Mouse (Mus musculus) cerebellum, adult 2 months (tissue): ENCODE measurements around the gene Irf2. TPM values are rescaled to one million over a fixed set of nuclear protein-coding genes. Genes with fewer than 3 reads are reported as not detected.
A peak's percentile ranks its signal among the peaks of the same experiment; 100 is the strongest.

Source experiments
- DNase-seq, 2 experiments: peaks; one replicate each; pipeline ENCODE4 v3.0.0; 2021
- H3K27ac ChIP-seq: fragments of 200-500 bp; 2 replicates; pipeline ENCODE4 v1.5.1; 2012; ENCODE audit warnings: low read length, control low read depth, inconsistent platforms; ENCODE audit not compliant: insufficient read depth
- H3K27me3 ChIP-seq: fragments of 200-500 bp; 2 replicates; pipeline ENCODE4 v1.6.1; 2012; ENCODE audit warnings: inconsistent platforms, mild to moderate bottlenecking, low read length, moderate library complexity; ENCODE audit not compliant: control insufficient read depth, insufficient read depth
- H3K4me1 ChIP-seq: fragments of 200-500 bp; 2 replicates; pipeline ENCODE4 v1.6.1; 2011; ENCODE audit warnings: low read length; ENCODE audit not compliant: control insufficient read depth, insufficient read depth
- H3K4me3 ChIP-seq: fragments of 200-500 bp; replicated peaks from 2 replicates; pipeline ENCODE3; 2011; ENCODE audit warnings: mild to moderate bottlenecking, low read depth, low read length, control low read depth; ENCODE audit not compliant: insufficient read depth
- CTCF ChIP-seq: fragments of 200-500 bp; IDR thresholded peaks from 2 replicates; pipeline ENCODE4 v1.5.1; 2011; ENCODE audit warnings: low read depth, mild to moderate bottlenecking, control low read depth, low read length, moderate library complexity, borderline replicate concordance; ENCODE audit not compliant: insufficient read depth
- POLR2A ChIP-seq: fragments of 200-500 bp; IDR thresholded peaks from 2 replicates; pipeline ENCODE4 v1.6.1; 2011; ENCODE audit warnings: low read length, control low read depth, borderline replicate concordance; ENCODE audit not compliant: insufficient read depth
- WGBS: fragments of 180-500 bp; shearing (Covaris S2); methylation state at CpG from one replicate; pipeline ENCODE4 v1.1.7; 2018; 5-methylcytosine and 5-hydroxymethylcytosine counted together
- polyA plus RNA-seq: library from polyadenylated mRNA; depleted of rRNA; stranded (reverse); fragments of >200 nt; gene quantifications from 2 replicates; pipeline ENCODE4 v1.2.3, GENCODE M21; 2012

Irf2 gene
- polyA plus RNA-seq, 1 experiment = 19.0 TPM

GRCm38 (mm10) chr8:46733603-46734002, 5.9 kb upstream of the Irf2 start:
- H3K27ac ChIP-seq = no peak overlapping the region
- H3K4me3 ChIP-seq = no peak overlapping the region
- 67% methylated on average over 8 of the region's 8 CpGs for WGBS
- no peaks in the 10 kb centered on the region for H3K4me1 ChIP-seq
- TF ChIP-seq CTCF (no peak), POLR2A (no peak)
- H3K27me3 ChIP-seq = no peaks in the 10 kb centered on the region
- no peak for DNase-seq

GRCm38 (mm10) chr8:46735505-46735904, 4.0 kb upstream of the Irf2 start:
- 67% methylated on average over 11 of the region's 11 CpGs for WGBS
- no peak overlapping the region for H3K4me3 ChIP-seq
- TF ChIP-seq CTCF (no peak), POLR2A (no peak)
- no peak for DNase-seq
- no peaks in the 10 kb centered on the region for H3K4me1 ChIP-seq
- H3K27ac ChIP-seq = no peak overlapping the region
- no peaks in the 10 kb centered on the region for H3K27me3 ChIP-seq

- no peak overlapping the region for H3K4me3 ChIP-seq
These were observed 3.3 kb upstream of the Irf2 start for GRCm38 (mm10) chr8:46736260-46736659.

GRCm38 (mm10) chr8:46737421-46737820, 2.1 kb upstream of the Irf2 start:
- TF ChIP-seq POLR2A (no peak), CTCF (no peak)
- H3K4me1 ChIP-seq = no peaks in the 10 kb centered on the region; the same call in 1 of the 2 replicates
- WGBS = 92% methylated on average over 10 of the region's 10 CpGs
- H3K27me3 ChIP-seq = no peaks in the 10 kb centered on the region
- H3K27ac ChIP-seq = no peak overlapping the region
- no peak overlapping the region for H3K4me3 ChIP-seq
- DNase-seq = no peak

More at GRCm38 (mm10) chr8:46736260-46736659, 3.3 kb upstream of the Irf2 start:
- no peaks in the 10 kb centered on the region for H3K27me3 ChIP-seq
- WGBS = 82% methylated on average over 3 of the region's 3 CpGs
- TF ChIP-seq POLR2A (no peak), CTCF (no peak)
- no peaks in the 10 kb centered on the region for H3K4me1 ChIP-seq
- no peak overlapping the region for H3K27ac ChIP-seq
- DNase-seq = no peak

GRCm38 (mm10) chr8:46737907-46738306, 1.6 kb upstream of the Irf2 start:
- TF ChIP-seq POLR2A = no peak
- TF ChIP-seq CTCF = no peak
- Histone ChIP-seq H3K4me1 (no peaks in the 10 kb centered on the region; the same call in 1 of the 2 replicates), H3K27ac (no peak overlapping the region), H3K4me3 (no peak overlapping the region), H3K27me3 (no peaks in the 10 kb centered on the region)
- DNase-seq = peak in 1 of 2 experiments; percentile 21
- WGBS = 61% methylated on average over 3 of the region's 3 CpGs

GRCm38 (mm10) chr8:46738601-46739000, 931 bp upstream of the Irf2 start:
- H3K27ac ChIP-seq = no peak overlapping the region
- TF ChIP-seq CTCF = no peak
- no peak for TF ChIP-seq POLR2A
- no peaks in the 10 kb centered on the region for H3K27me3 ChIP-seq
- H3K4me1 ChIP-seq = no peaks in the 10 kb centered on the region; the same call in 1 of the 2 replicates
- no peak for DNase-seq
- 58% methylated on average over 5 of the region's 5 CpGs for WGBS
- H3K4me3 ChIP-seq = no peak overlapping the region

- TF ChIP-seq POLR2A (no peak), CTCF (no peak)
- H3K4me1 ChIP-seq = no peaks in the 10 kb centered on the region; the same call in 1 of the 2 replicates
- no peaks in the 10 kb centered on the region for H3K27me3 ChIP-seq
- peak overlapping the region; percentile 92 for H3K27ac ChIP-seq
- under 1% methylated on average over 22 of the region's 22 CpGs for WGBS
- peak overlapping the region; percentile 99 for H3K4me3 ChIP-seq
- DNase-seq = no peak
These were observed 502 bp downstream of the Irf2 start for GRCm38 (mm10) chr8:46739956-46740512.

- Histone ChIP-seq H3K27me3 (no peaks in the 10 kb centered on the region), H3K4me3 (peak overlapping the region; percentile 99), H3K4me1 (no peaks in the 10 kb centered on the region; the same call in 1 of the 2 replicates), H3K27ac (peak overlapping the region; percentile 92)
- TF ChIP-seq POLR2A = no peak
- no peak for TF ChIP-seq CTCF
- peak; percentile 74 to 80 for DNase-seq
- 1% methylated on average over 97 of the region's 97 CpGs for WGBS
These were observed 1.2 kb downstream of the Irf2 start for GRCm38 (mm10) chr8:46740513-46741280.
